Mouse (Mus musculus): ENCODE results near the gene Ift81. TPM values are rescaled to one million over a fixed set of nuclear protein-coding genes. Genes with fewer than 3 reads are reported as not detected.

Gene Ift81
- total RNA-seq, 1 experiment from 2014 or later, result 14.6 TPM

DNA sequence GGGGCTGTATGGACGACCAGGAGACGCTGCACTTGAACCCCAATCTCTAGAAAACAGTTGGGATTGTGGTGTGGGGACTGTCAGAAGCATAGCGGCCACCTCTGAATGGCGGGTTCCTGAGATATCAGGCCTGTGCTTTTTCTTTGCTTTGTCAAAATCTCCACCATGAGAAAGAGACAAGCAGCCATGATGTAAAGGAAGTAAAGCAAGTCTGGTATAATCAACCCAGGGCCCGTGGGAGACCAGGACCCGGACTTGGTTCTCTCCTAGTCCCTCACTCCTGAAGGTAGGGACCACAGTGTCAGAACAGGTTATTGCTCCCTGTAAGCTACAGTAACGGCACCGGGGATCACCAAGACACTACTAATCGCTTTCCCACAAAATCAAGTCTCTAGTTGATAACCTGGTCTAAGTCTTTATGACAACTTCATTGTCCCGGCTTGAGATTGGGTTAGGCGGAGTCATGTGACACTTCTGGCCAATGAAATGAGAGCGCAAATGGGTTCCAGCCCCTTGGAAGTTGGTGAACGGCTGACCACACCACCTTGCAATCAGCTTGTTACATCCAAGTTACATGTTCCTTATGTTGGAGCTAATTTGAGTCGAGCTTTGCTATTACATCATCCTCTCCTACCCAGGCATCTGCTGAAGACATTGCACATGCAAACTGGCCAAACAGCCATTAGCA lies 11.4 kb upstream of the Ift81 start:
- DNase-seq, result no peak

DNA sequence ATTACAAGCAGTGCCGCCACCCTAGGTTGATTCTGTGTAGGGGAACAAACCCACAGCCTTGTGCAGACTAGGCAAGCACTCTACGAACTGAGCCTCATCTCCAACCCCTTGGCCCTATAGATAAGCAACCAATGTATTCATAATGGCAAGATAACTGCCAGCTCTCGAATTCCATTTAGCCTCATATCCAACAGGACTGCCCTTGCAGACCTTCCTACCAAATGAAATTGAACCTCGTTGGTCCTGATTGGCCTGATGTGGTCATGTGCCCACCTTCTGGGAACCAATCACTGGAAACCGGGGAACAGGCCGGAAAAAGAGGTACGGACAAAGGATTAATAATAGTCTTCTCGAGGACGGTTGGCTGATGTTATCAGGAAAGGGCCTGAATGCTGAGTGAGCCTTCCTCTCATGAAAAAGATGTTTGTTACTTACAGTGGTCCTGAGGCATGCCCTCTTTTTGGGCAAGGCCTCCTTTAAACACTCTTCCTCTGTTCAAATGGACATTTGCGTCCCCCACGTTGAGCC lies 10.7 kb upstream of the Ift81 start:
- DNase-seq, result no peak

GRCm38 (mm10) chr5:122623861-122624260 lies 9.5 kb upstream of the Ift81 start:
- DNase-seq, result no peak

- no peak for DNase-seq
Measured at GRCm38 (mm10) chr5:122622526-122622925, 8.2 kb upstream of the Ift81 start.

DNA sequence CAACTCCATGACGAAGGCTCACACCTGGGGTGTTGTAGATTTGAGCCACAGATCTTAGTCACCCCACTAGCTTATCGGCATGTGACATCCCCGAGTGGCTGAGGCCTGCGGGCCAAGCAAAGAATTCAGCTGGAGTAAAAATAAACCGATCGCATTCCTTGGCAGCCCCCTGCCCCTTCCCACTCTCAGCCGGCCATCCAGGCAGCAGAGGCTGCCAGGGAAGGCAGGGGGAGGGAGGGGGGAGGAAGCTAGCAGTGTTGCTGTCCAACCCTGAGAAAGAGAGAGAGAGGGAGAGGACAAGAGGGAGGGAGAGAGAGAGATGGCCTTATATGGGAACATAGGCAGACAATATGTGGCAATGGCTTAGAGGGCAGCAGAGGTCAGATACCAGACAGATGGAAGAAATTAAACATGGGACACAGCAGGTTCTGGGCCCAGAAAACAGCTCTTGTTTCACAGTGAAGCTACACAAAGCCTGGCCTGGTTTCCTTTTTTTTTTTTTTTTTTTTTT lies 7.1 kb upstream of the Ift81 start:
- no peak for DNase-seq

DNA sequence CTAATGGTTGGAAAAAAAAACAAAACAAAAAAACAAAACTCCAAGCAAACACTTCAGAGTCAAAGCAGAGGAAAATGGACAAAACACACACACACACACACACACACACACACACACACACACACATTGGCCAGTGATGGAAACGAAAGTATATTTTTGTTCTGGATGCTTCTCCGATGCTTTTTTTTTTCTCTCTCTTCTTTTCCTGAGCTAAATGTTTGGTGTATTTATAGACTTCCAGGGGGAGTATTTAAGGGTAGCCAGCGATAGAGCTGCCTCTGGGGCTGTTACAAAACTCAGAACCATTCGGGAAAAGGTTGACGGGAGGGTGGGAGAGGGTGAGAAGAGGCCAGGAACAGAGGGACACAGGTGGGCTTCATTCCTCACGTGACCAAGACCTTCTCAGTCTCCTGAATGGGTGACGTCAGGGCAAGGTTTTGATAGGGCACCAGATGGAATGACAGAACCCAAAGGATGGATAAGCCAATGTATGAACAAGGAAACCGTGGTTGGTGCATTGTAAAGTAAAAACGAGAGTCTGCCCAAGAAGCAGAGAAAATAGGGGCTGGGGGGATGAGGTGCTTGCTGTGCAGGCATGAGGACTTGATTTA lies 5.5 kb upstream of the Ift81 start:
- no peak for DNase-seq

- DNase-seq, result no peak
Measured at GRCm38 (mm10) chr5:122617718-122618117, 3.4 kb upstream of the Ift81 start.

DNA sequence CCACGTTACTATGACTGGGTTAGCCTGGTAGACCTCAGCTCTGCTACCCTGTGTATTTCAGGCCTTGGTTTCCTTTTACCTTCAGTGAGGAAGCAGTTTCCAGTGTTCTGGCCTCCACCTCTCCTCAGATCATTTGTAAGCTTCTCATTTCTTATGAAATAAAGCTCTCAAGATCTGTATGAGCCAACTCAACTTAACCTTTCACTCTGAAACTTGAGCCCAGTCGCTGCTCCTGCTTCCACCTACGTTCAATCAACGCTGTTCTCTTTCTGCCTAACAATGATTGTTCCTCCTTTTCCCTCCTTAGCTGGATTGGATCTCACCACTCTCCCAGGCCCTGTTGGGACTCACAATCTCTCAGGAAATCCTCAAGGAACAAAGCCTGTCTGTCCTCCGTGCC lies 2.7 kb downstream of the Ift81 start:
- DNase-seq, result no peak

DNA sequence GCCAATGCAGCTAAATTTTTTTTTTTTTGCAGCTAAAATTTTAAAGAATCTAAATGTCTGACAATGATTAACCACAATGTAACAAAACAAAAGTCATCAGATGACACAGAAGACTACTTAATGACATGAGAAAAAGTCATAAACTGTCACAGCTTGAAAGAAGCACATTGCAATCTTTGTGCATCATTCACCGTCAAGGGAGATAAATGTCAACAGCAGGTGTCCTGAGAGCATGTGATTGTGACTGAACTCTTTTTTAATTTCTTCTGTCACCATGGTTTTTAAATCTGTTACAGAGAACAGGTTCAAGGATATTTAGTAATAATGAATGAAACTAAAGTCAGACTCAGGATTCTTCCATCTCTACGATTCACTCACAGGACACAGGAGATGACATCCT lies 9.4 kb downstream of the Ift81 start:
- no peak for DNase-seq

GRCm38 (mm10) chr5:122602233-122602632 lies 12.1 kb downstream of the Ift81 start:
- no peak for DNase-seq

DNA sequence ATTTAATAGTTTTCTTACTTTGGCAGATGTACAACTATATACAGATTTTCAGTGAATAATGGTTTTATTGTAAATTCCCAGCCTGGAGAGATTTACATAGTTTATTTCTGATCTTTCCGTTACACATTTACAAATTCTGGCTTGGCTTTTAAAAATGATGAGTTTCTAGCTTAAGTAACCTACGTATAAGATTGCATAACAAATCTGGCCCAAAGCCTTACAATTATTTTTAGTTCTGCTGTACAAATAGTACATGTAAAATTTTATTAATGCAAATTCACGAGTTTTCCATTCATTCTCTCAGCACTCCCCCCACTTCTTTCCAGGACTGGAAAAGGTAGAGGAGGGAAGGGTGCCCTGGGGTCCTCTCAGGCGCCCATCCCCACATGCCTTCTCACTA lies 18.8 kb downstream of the Ift81 start:
- no peak for DNase-seq

- no peak for DNase-seq
Measured at GRCm38 (mm10) chr5:122589891-122590290, 24.4 kb downstream of the Ift81 start.

DNA sequence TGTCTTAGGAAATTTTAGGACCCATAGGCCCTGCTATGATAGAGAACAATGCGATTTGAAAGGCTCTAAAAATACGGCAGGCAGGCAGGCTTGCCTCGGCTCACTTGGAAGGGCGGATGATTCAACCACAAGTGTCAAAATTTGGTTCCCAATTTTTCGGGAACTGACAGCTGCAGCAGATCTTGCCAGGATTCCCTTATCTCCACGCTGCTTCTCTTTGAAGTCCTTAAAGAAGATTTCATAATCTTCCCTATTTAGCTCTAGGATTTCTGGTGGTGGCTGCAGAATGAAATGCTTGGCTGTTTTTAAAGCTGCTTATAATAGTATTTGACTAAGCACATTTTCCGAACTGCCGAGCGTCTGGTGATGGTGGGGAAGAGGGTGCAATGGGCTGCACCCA lies 28.8 kb downstream of the Ift81 start:
- DNase-seq, result no peak

DNA sequence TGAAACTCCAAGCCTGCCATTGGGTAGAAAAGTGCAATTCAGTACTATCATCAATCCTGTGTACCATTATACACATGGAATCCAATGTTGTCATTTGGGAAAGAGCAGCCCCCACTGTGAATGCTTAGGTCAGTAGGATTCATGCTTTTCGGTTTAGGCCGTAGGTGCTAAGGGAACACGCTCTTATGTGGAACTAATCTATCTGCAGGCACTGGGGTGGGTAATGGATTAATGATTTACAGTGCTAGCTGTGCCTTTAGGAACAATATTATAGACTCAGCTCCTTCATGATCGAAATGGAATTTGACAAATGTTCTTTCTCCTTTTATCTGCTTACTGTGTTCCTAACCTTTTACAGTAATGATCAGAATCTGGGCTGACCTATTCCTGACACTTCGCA lies 30.2 kb downstream of the Ift81 start:
- DNase-seq, result no peak

- DNase-seq, result no peak
Measured at GRCm38 (mm10) chr5:122576683-122577329, 37.5 kb downstream of the Ift81 start.

- DNase-seq, result no peak
Measured at GRCm38 (mm10) chr5:122572001-122572400, 42.3 kb downstream of the Ift81 start.

- no peak for DNase-seq
Measured at GRCm38 (mm10) chr5:122566626-122567025, 47.7 kb downstream of the Ift81 start.

GRCm38 (mm10) chr5:122560654-122561053 lies 53.7 kb downstream of the Ift81 start:
- DNase-seq, result no peak

DNA sequence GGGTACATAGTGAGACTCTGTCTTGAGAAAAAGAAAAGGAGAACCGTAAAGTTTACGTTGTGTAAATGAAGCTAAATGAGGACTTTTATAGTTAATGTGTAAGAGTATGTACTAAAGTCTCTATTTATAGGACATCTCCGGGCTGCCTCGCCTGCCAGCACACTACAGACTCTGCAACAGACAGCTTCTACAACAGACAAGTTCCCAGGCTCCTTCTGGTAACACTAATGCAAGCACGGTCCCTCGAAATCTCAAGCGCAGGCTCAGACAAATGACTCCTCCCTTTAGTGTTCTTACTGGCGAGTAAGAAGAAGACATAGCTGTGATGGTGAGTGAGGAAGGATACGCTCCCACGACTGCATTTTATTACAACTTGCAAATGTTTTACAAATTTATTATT lies 56.2 kb downstream of the Ift81 start:
- no peak for DNase-seq

- no peak for DNase-seq
Measured at GRCm38 (mm10) chr5:122555107-122555506, 59.2 kb downstream of the Ift81 start.

GRCm38 (mm10) chr5:122552638-122553037 lies 61.7 kb downstream of the Ift81 start:
- DNase-seq, result no peak

DNA sequence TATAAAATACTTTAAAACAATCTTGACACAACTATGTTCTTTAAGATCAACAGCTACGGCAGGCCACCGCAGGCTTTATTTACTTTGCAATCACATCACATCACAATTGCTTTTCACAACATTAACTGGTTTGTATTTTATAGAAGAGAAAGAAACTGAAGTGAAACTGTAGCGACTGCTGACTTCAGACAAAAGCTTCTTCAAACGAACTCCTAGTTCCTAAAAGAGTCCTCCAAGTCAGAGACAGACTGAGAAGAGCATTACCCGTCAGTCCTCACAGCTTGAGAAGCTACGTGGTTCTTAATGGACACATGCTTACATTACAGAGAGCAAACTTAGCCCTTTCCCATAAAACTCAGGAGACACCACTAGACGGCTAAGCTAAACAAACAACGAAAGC lies 63.9 kb downstream of the Ift81 start:
- DNase-seq, result no peak

DNA sequence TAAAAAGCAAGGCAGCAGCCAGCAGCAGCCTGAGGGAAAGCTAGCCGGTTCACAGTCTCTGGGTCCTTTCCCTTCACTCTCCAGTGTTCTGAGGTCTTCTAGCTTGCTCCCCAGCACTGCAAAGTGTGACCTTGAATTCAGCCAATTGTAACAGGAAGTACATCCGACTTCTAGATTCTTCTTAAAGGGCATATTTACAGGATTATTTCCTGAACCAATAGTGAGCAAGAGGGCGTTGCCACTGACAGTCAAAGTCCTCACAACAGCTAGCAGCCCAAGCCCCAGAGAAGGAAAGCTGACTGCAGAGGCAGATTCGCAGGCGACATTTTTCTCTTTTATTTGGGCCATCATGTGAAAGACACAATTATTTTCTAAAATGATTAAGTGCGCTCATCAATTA lies 65.6 kb downstream of the Ift81 start:
- DNase-seq, result no peak
